Comparison of ENCODE assay signal across 8 mouse cellular contexts in the genomic region with DNA sequence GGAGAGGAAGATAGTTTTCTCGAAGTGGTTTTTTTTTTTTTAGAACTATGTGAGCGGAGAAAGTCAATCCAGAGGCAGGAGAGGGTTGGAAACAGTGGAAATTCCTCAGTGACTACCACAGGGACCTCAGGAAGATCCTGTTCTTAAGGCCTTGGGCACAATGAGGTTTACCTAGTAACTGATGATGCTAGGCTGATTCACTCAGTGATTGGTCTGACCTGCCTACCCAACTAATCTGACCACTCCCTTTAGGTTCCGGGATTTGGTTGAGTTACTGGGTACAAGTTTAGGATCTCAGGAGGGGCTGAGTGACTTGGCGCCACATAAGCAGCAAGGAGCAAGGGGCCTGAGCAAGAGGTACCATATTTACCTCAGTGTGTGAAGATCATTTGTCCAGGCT. TPM values are rescaled to one million over a fixed set of nuclear protein-coding genes. Genes with fewer than 3 reads are reported as not detected.
DNase-seq lines count a peak whose midpoint lies in the region; ATAC-seq and TF ChIP-seq lines count a peak whose summit lies in the region.

A gene (plus strand): TSS at position 150 of the 400 bp plus-strand sequence.

- no peaks in the 10 kb centered on the region for H3K9me3 ChIP-seq in lung, postnatal 0 days (ENCODE audit: low read length)

- no peaks in the 10 kb centered on the region for H3K4me1 ChIP-seq in lung, postnatal 0 days (ENCODE audit: insufficient read depth, low read depth, low read length)

- no peak for TF ChIP-seq CTCF in lung, postnatal 0 days (IDR thresholded peaks at IDR 0.05)

- intact Hi-C loops in heart, postnatal 25 days (cut with DNase I) = no loop called here
- intact Hi-C loops in heart, postnatal 14 days (cut with DNase I) = no loop called here

- H3K4me2 ChIP-seq in lung, postnatal 0 days (replicated peaks; ENCODE audit: low read depth, low read length) = 0 out of 2 replicates have a peak within 1 kb of the TSS, but pooled peaks have one; percentile 27

- 46% methylated on average over 4 of the region's 4 CpGs for WGBS in lung, postnatal 0 days

- H3K27ac ChIP-seq in lung, postnatal 0 days (ENCODE audit: low read length) = no peak within 1 kb of the TSS

- no peak within 1 kb of the TSS for H3K9ac ChIP-seq in lung, postnatal 0 days (replicated peaks; ENCODE audit: low read depth)

- no peak within 1 kb of the TSS for H3K4me3 ChIP-seq in lung, postnatal 0 days (ENCODE audit: low read depth, low read length)

- no peaks in the 10 kb centered on the region for H3K36me3 ChIP-seq in lung, postnatal 0 days (ENCODE audit: insufficient read depth, low read length)

- no peaks in the 10 kb centered on the region for H3K27me3 ChIP-seq in lung, postnatal 0 days (replicated peaks; ENCODE audit: insufficient read depth, low read length)

- no peak for TF ChIP-seq EP300 in lung, postnatal 0 days (IDR thresholded peaks at IDR 0.05)

- ATAC-seq in lung, postnatal 0 days = peak; percentile 91
- ATAC-seq in activated CD4-positive, CD25-positive, alpha-beta regulatory T cell, adult 4 months = no peak

- peak; percentile 96 for DNase-seq in heart, adult 11 months
- no peak for DNase-seq in heart, postnatal 25 days (ENCODE audit: low spot score)
- no peak for DNase-seq in urinary bladder, adult 2 months (ENCODE audit: low spot score)
- DNase-seq in urinary bladder, postnatal 4 days (ENCODE audit: low spot score in 2 of 2) = no peak
- DNase-seq in heart, postnatal 14 days = peak; percentile 27 to 70
- DNase-seq in lung, postnatal 0 days (ENCODE audit: low spot score) = peak; percentile 83
- no peak for DNase-seq in ovary, adult 18-20 months (ENCODE audit: low spot score)

RNA-seq across cellular contexts. Expression of the gene that starts here (rescaled TPM):
- total RNA-seq in heart, postnatal 25 days (2021) = 1 to 10 TPM; 1.1 to 1.3 TPM
- polyA plus RNA-seq in urinary bladder, adult 2 months (2012; rRNA removed) = 22.4 and 22.8 TPM in 2 replicates
- total RNA-seq in heart, postnatal 14 days (2021) = 1 to 10 TPM; 1.4 to 1.8 TPM
- 6.9 and 7.2 TPM in 2 replicates for polyA plus RNA-seq in lung, postnatal 0 days (2015; fragmentation: Nextera tagmentation; extraction: Ambion mirVana)
- 1 to 10 TPM; 1.9 to 3.7 TPM for polyA plus RNA-seq in activated CD4-positive, CD25-positive, alpha-beta regulatory T cell, adult 4 months (2017; shearing (Covaris generic))

Comparison
In these comparisons a context has a peak if more than half of its experiments do, and no peak if none do; other contexts are left out.
1. DNase-seq: peak in heart, adult 11 months (single experiment), heart, postnatal 14 days (2 of 2) and lung, postnatal 0 days (single experiment); none in heart, postnatal 25 days (single experiment), urinary bladder, adult 2 months (single experiment), urinary bladder, postnatal 4 days (0 of 2) and ovary, adult 18-20 months (single experiment).